Mouse (Mus musculus) ES-CJ7 (cell line): ENCODE measurements around the gene Zfr2.

Experiments used
- DNase-seq: peaks from one replicate; pipeline ENCODE4 v3.0.0; 2011; ENCODE audit warnings: low read depth, low spot score

The Zfr2 gene

GRCm38 (mm10) chr10:81232580-81233225 is at the start of gene Zfr2:
Gene Zfr2 (plus strand): TSS chr10:81233155.
- DNase-seq = peak; percentile 95

- DNase-seq = no peak
Measured at GRCm38 (mm10) chr10:81183805-81184204, 49.1 kb upstream of the Zfr2 start, which contains the start of gene 4930442H23Rik. Gene 4930442H23Rik (minus strand): TSS chr10:81183849.

GRCm38 (mm10) chr10:81184765-81185164 is 48.2 kb upstream of the Zfr2 start:
- peak; percentile 89 for DNase-seq

GRCm38 (mm10) chr10:81187161-81187560 is 45.8 kb upstream of the Zfr2 start:
- DNase-seq = no peak

- no peak for DNase-seq
Measured at GRCm38 (mm10) chr10:81189821-81190220, 43.1 kb upstream of the Zfr2 start.

- DNase-seq = peak; percentile 78
Measured at GRCm38 (mm10) chr10:81190236-81190911, 42.6 kb upstream of the Zfr2 start.

GRCm38 (mm10) chr10:81190912-81191321 is 42.0 kb upstream of the Zfr2 start:
- DNase-seq = no peak

GRCm38 (mm10) chr10:81191342-81191982 is 41.5 kb upstream of the Zfr2 start:
- DNase-seq = no peak

- peak; percentile 85 for DNase-seq
Measured at GRCm38 (mm10) chr10:81192270-81192967, 40.5 kb upstream of the Zfr2 start.

- DNase-seq = no peak
Measured at GRCm38 (mm10) chr10:81192968-81193501, 39.9 kb upstream of the Zfr2 start.

GRCm38 (mm10) chr10:81193991-81194774 is 38.8 kb upstream of the Zfr2 start:
- DNase-seq = no peak

- no peak for DNase-seq
Measured at GRCm38 (mm10) chr10:81195300-81195699, 37.7 kb upstream of the Zfr2 start.

GRCm38 (mm10) chr10:81196470-81197065 is 36.4 kb upstream of the Zfr2 start:
- DNase-seq = no peak

GRCm38 (mm10) chr10:81197305-81197704 is 35.6 kb upstream of the Zfr2 start:
- DNase-seq = no peak

GRCm38 (mm10) chr10:81198230-81198629 is 34.7 kb upstream of the Zfr2 start:
- DNase-seq = peak; percentile 60

- no peak for DNase-seq
Measured at GRCm38 (mm10) chr10:81198990-81199389, 34.0 kb upstream of the Zfr2 start.

GRCm38 (mm10) chr10:81200141-81200540 is 32.8 kb upstream of the Zfr2 start:
- DNase-seq = no peak

- DNase-seq = no peak
Measured at GRCm38 (mm10) chr10:81200605-81201287, 32.2 kb upstream of the Zfr2 start.

GRCm38 (mm10) chr10:81201807-81202758 is 30.9 kb upstream of the Zfr2 start, which contains the start of gene Nmrk2:
Gene Nmrk2 (minus strand): TSS chr10:81202051.
- DNase-seq = no peak
